Mouse (Mus musculus): Measurements from ENCODE around the gene Nr6a1. TPM values are rescaled to one million over a fixed set of nuclear protein-coding genes. Genes with fewer than 3 reads are reported as not detected.

The Nr6a1 gene
- polyA plus RNA-seq, 1 experiment from 2014 or later: 1.5 TPM

- ATAC-seq (ENCODE audit: insufficient read depth, low FRiP score, low read depth): no peak
- H3K9ac ChIP-seq: no peak overlapping the region
- no peaks in the 10 kb centered on the region for H3K36me3 ChIP-seq
- H3K27me3 ChIP-seq (replicated peaks): no peaks in the 10 kb centered on the region
- H3K4me2 ChIP-seq: no peak overlapping the region
- no peak overlapping the region for H3K27ac ChIP-seq
- H3K9me3 ChIP-seq: no peaks in the 10 kb centered on the region
- H3K4me1 ChIP-seq: peaks cover 4% of the 10 kb centered on the region; the same call in 1 of the 2 replicates
- 72% methylated on average over 5 of the region's 5 CpGs for WGBS
- H3K4me3 ChIP-seq (replicated peaks): no peak overlapping the region
Measured at GRCm38 (mm10) chr2:38953152-38953883, 25.8 kb upstream of the Nr6a1 start.

- peaks cover 4% of the 10 kb centered on the region; the same call in 1 of the 2 replicates for H3K4me1 ChIP-seq
- no peaks in the 10 kb centered on the region for H3K27me3 ChIP-seq (replicated peaks)
- H3K9ac ChIP-seq: no peak overlapping the region
- 69% methylated on average over 7 of the region's 7 CpGs for WGBS
- H3K36me3 ChIP-seq: no peaks in the 10 kb centered on the region
- no peaks in the 10 kb centered on the region for H3K9me3 ChIP-seq
- no peak overlapping the region for H3K27ac ChIP-seq
- peak; percentile 47; the same call in 1 of the 2 replicates for ATAC-seq (ENCODE audit: insufficient read depth, low FRiP score, low read depth)
- H3K4me3 ChIP-seq (replicated peaks): no peak overlapping the region
- no peak overlapping the region for H3K4me2 ChIP-seq
Measured at GRCm38 (mm10) chr2:38950281-38950719, 22.8 kb upstream of the Nr6a1 start.

- Histone ChIP-seq H3K9me3 (no peaks in the 10 kb centered on the region), H3K27ac (no peak overlapping the region)
- ATAC-seq (ENCODE audit: insufficient read depth, low FRiP score, low read depth): no peak
Measured at GRCm38 (mm10) chr2:38947566-38947965, 20.1 kb upstream of the Nr6a1 start.

DNA sequence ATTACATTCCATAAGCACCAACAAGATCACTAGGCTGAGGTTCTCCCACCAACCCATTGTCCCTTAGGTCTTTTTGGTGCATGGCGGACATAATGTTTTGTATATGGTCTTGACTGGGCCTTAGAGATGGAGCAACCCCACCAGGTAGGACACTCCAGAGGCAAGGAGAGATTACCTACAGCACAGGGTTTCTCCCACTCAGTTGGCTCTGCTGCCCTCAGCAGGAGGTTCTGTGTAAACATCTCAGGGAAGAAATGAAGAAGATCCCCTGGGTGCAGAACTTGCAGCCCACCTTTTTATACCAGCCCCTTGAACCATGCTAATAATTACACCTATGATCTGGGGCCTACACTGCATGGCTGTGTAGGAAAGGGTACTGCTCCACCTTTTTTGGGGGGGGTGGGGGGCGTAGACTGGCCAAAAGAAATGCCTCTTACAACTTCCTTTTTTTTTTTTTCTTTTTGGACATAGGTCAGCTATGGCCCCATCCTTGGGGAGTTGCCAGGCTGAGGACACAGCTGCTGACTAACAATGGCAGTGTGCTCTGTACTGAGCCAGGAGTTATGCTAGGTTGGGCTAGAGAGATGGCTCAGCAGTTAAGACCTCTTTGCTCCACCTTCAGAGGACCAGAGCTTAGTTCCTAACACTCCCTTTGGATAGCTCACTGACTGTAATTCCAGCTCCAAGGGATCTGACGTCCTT lies 17.1 kb upstream of the Nr6a1 start:
- no peak for ATAC-seq (ENCODE audit: insufficient read depth, low FRiP score, low read depth)
- Histone ChIP-seq H3K4me1 (no peaks in the 10 kb centered on the region), H3K27ac (no peak overlapping the region), H3K4me2 (no peak overlapping the region), H3K27me3 (replicated peaks) (no peaks in the 10 kb centered on the region), H3K4me3 (replicated peaks) (no peak overlapping the region), H3K36me3 (no peaks in the 10 kb centered on the region), H3K9ac (no peak overlapping the region), H3K9me3 (no peaks in the 10 kb centered on the region)
- 70% methylated on average over 3 of the region's 3 CpGs for WGBS

More at GRCm38 (mm10) chr2:38947566-38947965, 20.1 kb upstream of the Nr6a1 start:
- H3K4me1 ChIP-seq: no peaks in the 10 kb centered on the region
- WGBS: 67% methylated on average over 7 of the region's 7 CpGs
- H3K4me2 ChIP-seq: no peak overlapping the region
- no peaks in the 10 kb centered on the region for H3K36me3 ChIP-seq
- H3K4me3 ChIP-seq (replicated peaks): no peak overlapping the region
- H3K27me3 ChIP-seq (replicated peaks): no peaks in the 10 kb centered on the region
- no peak overlapping the region for H3K9ac ChIP-seq

DNA sequence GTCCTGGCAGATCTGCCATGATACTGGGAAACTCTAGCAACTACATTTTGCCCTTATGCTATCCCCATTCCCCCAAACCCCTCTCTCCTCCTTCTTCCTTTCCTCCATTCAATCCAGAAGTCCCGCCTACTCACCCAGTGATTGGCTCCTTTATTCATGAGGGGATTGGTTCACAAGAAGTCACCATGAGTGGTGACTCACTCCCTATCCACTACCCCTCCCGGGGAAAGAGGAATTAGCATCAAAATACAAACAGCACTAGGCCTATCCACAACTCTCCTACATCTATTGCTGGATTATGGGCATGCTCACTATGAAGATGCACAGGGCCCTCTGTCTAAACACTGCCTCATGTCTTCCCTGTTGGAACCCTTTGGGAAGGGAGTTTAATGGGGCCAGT lies 16.5 kb upstream of the Nr6a1 start:
- Histone ChIP-seq H3K27me3 (replicated peaks) (no peaks in the 10 kb centered on the region), H3K27ac (no peak overlapping the region), H3K9ac (no peak overlapping the region), H3K4me2 (no peak overlapping the region), H3K4me1 (no peaks in the 10 kb centered on the region), H3K4me3 (replicated peaks) (no peak overlapping the region), H3K9me3 (no peaks in the 10 kb centered on the region), H3K36me3 (no peaks in the 10 kb centered on the region)
- WGBS: 57% methylated on average over 2 of the region's 2 CpGs
- ATAC-seq (ENCODE audit: insufficient read depth, low FRiP score, low read depth): no peak

DNA sequence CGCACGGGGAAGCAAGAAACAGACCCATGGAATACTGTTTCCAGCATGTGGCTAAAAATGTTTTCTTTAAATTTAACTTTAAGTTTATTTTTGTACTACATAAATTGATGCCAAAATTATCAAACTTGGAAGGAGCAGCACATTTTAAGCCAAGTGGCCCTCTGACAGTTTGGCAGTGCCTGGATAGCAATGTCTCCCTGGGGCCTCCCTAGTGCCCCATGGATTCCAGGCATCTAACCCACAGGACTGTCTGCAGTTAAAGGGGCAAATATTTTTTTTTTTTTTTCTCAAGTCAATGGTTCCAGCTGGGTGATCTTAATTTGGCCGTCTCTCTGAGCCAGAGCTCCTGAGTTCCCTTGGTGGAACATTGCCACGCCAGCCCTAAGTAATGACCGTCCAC lies 15.7 kb upstream of the Nr6a1 start:
- WGBS: 86% methylated on average over 5 of the region's 5 CpGs
- ATAC-seq (ENCODE audit: insufficient read depth, low FRiP score, low read depth): no peak
- Histone ChIP-seq H3K4me1 (no peaks in the 10 kb centered on the region), H3K9ac (no peak overlapping the region), H3K36me3 (no peaks in the 10 kb centered on the region), H3K9me3 (no peaks in the 10 kb centered on the region), H3K27ac (no peak overlapping the region), H3K4me3 (replicated peaks) (no peak overlapping the region), H3K27me3 (replicated peaks) (no peaks in the 10 kb centered on the region), H3K4me2 (no peak overlapping the region)

DNA sequence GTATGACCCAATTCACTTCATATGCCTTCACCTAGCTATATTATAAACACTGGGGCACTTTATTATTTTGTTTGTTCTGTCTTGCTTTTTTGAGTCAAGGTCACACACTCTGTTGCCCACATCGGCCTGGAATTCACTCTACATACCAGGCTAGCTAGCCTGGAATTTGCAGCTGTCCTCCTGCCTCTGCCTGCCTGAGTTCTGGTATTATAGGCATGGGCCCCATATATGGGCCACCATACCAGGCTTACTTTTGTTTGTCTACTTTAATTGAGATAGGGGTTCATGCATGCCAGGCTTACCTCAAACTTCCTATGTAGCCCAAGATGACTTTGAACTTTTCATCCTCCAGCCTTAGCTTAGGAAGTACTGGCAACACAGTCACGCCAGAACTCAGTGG lies 14.4 kb upstream of the Nr6a1 start:
- Histone ChIP-seq H3K27ac (no peak overlapping the region), H3K4me2 (no peak overlapping the region), H3K27me3 (replicated peaks) (no peaks in the 10 kb centered on the region), H3K4me3 (replicated peaks) (no peak overlapping the region), H3K9me3 (no peaks in the 10 kb centered on the region), H3K36me3 (no peaks in the 10 kb centered on the region), H3K4me1 (no peaks in the 10 kb centered on the region), H3K9ac (no peak overlapping the region)
- 62% methylated on average over 2 of the region's 2 CpGs for WGBS
- ATAC-seq (ENCODE audit: insufficient read depth, low FRiP score, low read depth): no peak

DNA sequence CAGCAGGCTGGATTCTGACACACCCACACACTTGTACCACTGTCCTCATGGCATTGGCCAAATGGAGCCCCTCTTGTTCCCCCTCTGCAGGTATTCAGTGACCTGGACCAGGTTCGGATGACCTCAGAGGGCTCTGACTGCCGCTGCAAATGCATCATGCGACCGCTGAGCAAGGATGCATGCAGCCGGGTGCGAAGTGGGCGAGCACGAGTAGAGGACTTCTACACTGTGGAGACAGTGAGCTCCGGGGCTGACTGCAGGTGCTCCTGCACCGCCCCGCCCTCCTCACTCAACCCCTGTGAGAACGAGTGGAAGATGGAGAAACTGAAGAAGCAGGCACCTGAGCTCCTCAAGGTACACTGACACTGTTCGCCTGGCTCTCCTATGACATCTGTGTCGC lies 13.9 kb upstream of the Nr6a1 start:
- ATAC-seq (ENCODE audit: insufficient read depth, low FRiP score, low read depth): no peak
- Histone ChIP-seq H3K9me3 (no peaks in the 10 kb centered on the region), H3K4me2 (no peak overlapping the region), H3K4me1 (no peaks in the 10 kb centered on the region), H3K4me3 (replicated peaks) (no peak overlapping the region), H3K27ac (no peak overlapping the region), H3K9ac (no peak overlapping the region), H3K36me3 (no peaks in the 10 kb centered on the region), H3K27me3 (replicated peaks) (no peaks in the 10 kb centered on the region)
- 78% methylated on average over 14 of the region's 14 CpGs for WGBS

DNA sequence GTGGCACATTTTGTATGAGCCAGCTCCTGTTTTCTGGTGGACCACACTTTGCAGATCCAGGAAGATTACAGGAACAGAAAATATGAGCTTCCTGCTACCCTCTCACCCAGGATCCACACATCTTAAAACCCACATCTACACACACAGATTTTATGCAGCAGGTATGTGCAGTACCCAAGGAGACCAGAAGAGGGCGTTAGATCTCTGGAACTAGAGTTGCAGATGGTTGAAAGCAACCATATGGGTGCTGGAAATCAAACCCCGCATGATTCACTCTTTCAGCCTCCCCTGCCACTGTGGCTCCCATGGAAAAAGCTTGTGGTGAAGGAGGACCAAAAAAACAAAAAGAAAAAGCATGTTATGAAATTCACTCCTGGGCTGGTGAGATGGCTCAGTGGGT lies 11.6 kb upstream of the Nr6a1 start:
- Histone ChIP-seq H3K27ac (no peak overlapping the region), H3K9ac (no peak overlapping the region), H3K27me3 (replicated peaks) (no peaks in the 10 kb centered on the region), H3K4me3 (replicated peaks) (no peak overlapping the region), H3K4me2 (no peak overlapping the region), H3K36me3 (no peaks in the 10 kb centered on the region), H3K4me1 (peaks cover 9% of the 10 kb centered on the region), H3K9me3 (no peaks in the 10 kb centered on the region)
- no peak for ATAC-seq (ENCODE audit: insufficient read depth, low FRiP score, low read depth)
- WGBS: 72% methylated on average over 2 of the region's 2 CpGs

DNA sequence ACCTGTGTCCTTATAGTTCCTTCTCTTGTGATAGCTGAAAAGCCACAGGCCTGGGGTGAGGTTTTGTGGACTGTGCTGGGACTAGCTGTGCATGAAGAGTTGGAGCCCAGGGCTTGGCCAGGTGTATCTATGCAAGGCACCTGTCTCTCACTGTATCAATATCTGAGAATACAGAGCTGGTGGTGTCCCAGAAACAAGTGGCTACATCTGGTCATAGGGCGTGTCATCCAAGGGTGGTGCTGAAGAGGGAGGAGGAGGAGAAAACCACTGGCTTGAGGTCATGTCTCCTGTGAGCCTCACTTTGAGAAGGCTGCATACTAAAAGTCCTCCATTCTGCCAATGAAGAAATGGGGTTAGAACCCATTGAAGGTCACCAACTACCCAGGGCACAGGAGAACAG lies 10.5 kb upstream of the Nr6a1 start:
- Histone ChIP-seq H3K4me1 (peaks cover 14% of the 10 kb centered on the region), H3K4me3 (replicated peaks) (no peak overlapping the region), H3K9ac (no peak overlapping the region), H3K4me2 (no peak overlapping the region), H3K27me3 (replicated peaks) (no peaks in the 10 kb centered on the region), H3K27ac (no peak overlapping the region), H3K9me3 (no peaks in the 10 kb centered on the region), H3K36me3 (no peaks in the 10 kb centered on the region)
- WGBS: 82% methylated on average over 1 of the region's 1 CpGs
- no peak for ATAC-seq (ENCODE audit: insufficient read depth, low FRiP score, low read depth)

GRCm38 (mm10) chr2:38937396-38937795 lies 9.9 kb upstream of the Nr6a1 start:
- H3K27me3 ChIP-seq (replicated peaks): no peaks in the 10 kb centered on the region
- no peak overlapping the region for H3K4me2 ChIP-seq
- H3K36me3 ChIP-seq: no peaks in the 10 kb centered on the region
- no peak overlapping the region for H3K9ac ChIP-seq
- no peak overlapping the region for H3K27ac ChIP-seq
- no peak overlapping the region for H3K4me3 ChIP-seq (replicated peaks)
- peaks cover 14% of the 10 kb centered on the region for H3K4me1 ChIP-seq
- ATAC-seq (ENCODE audit: insufficient read depth, low FRiP score, low read depth): no peak
- WGBS: 79% methylated on average over 3 of the region's 3 CpGs
- H3K9me3 ChIP-seq: no peaks in the 10 kb centered on the region

- Histone ChIP-seq H3K4me3 (replicated peaks) (no peak overlapping the region), H3K27ac (no peak overlapping the region), H3K27me3 (replicated peaks) (no peaks in the 10 kb centered on the region), H3K36me3 (no peaks in the 10 kb centered on the region), H3K9me3 (no peaks in the 10 kb centered on the region), H3K4me1 (peaks cover 16% of the 10 kb centered on the region), H3K4me2 (no peak overlapping the region), H3K9ac (no peak overlapping the region)
- ATAC-seq (ENCODE audit: insufficient read depth, low FRiP score, low read depth): no peak
- 74% methylated on average over 9 of the region's 9 CpGs for whole genome bisulfite sequencing
Measured at GRCm38 (mm10) chr2:38936721-38937378, 9.4 kb upstream of the Nr6a1 start.

Data from stomach, embryonic 15.5 days (tissue).